Mouse (Mus musculus) MEL (cell line): ENCODE measurements around the gene Gm49387. TPM values are rescaled to one million over a fixed set of nuclear protein-coding genes. Genes with fewer than 3 reads are reported as not detected.

Source experiments
- DNase-seq: peaks from one replicate; pipeline ENCODE4 v3.0.0; 2011; ENCODE audit warnings: low read depth, low spot score
- H3K27ac ChIP-seq: 2 replicates; pipeline ENCODE4 v1.5.1; 2012; ENCODE audit warnings: low read depth, mild to moderate bottlenecking, control low read depth, low read length, moderate library complexity; ENCODE audit not compliant: control insufficient read depth
- H3K27me3 ChIP-seq, 2 experiments: fragments of 150-350 bp in 1 of 2; sonication (generic) in 1 of 2; 2 replicates each; pipeline ENCODE4 v1.6.1; 2012; ENCODE audit warnings: low read length in 2 of 2, mild to moderate bottlenecking in 2 of 2, improper control_type of control experiment in 1 of 2, moderate library complexity in 1 of 2; ENCODE audit not compliant: insufficient read depth in 2 of 2, control insufficient read depth in 1 of 2
- H3K36me3 ChIP-seq, 2 experiments: 2 replicates each; pipeline ENCODE4 v1.6.1; 2012 to 2014; ENCODE audit warnings: low read length in 2 of 2, improper control_type of control experiment in 1 of 2, inconsistent platforms in 1 of 2, mild to moderate bottlenecking in 1 of 2; ENCODE audit not compliant: insufficient read depth in 2 of 2, control insufficient read depth in 1 of 2
- H3K4me1 ChIP-seq, 2 experiments: fragments of 150-350 bp in 1 of 2; sonication (generic) in 1 of 2; 2 replicates each; pipeline ENCODE4 v1.6.1; 2012; ENCODE audit warnings: low read length in 2 of 2, improper control_type of control experiment in 1 of 2, mild to moderate bottlenecking in 1 of 2; ENCODE audit not compliant: insufficient read depth in 2 of 2, control insufficient read depth in 1 of 2
- H3K4me3 ChIP-seq, 2 experiments: fragments of 150-350 bp in 1 of 2; sonication (generic) in 1 of 2; 2 replicates each; pipeline ENCODE4 v1.5.1; 2012; ENCODE audit warnings: low read depth in 2 of 2, low read length in 2 of 2, mild to moderate bottlenecking in 2 of 2, moderate library complexity in 2 of 2, control low read depth in 1 of 2, improper control_type of control experiment in 1 of 2; ENCODE audit not compliant: control insufficient read depth in 1 of 2, insufficient read depth in 1 of 2
- H3K79me2 ChIP-seq: 2 replicates; pipeline ENCODE4 v1.6.1; 2012; ENCODE audit warnings: mild to moderate bottlenecking, low read length, moderate library complexity; ENCODE audit not compliant: control insufficient read depth, poor library complexity, insufficient read depth
- H3K9ac ChIP-seq: 2 replicates; pipeline ENCODE4 v1.6.1; 2012; ENCODE audit warnings: low read depth, mild to moderate bottlenecking, control low read depth, low read length, moderate library complexity; ENCODE audit not compliant: control insufficient read depth, poor library complexity, severe bottlenecking
- H3K9me3 ChIP-seq: fragments of 150-350 bp; sonication (generic); replicated peaks from 2 replicates; pipeline ENCODE4 v1.6.1; 2012; ENCODE audit warnings: mild to moderate bottlenecking, low read length, improper control_type of control experiment, moderate library complexity; ENCODE audit not compliant: insufficient read depth
- BHLHE40 ChIP-seq: IDR thresholded peaks from 2 replicates; pipeline ENCODE4 v1.6.1; 2012; ENCODE audit warnings: low read depth, mild to moderate bottlenecking, inconsistent platforms, low read length, improper control_type of control experiment, borderline replicate concordance
- CHD1 ChIP-seq: IDR thresholded peaks from 2 replicates; pipeline ENCODE4 v1.6.1; 2012; ENCODE audit warnings: low read depth, mild to moderate bottlenecking, inconsistent platforms, low read length, improper control_type of control experiment
- CHD2 ChIP-seq: IDR thresholded peaks from 2 replicates; pipeline ENCODE4 v1.6.1; 2011; ENCODE audit warnings: low read length, improper control_type of control experiment
- CTCF ChIP-seq, 3 experiments: IDR thresholded peaks in 2 of 3; conservative IDR thresholded peaks in 1 of 3; 2 replicates each; pipeline ENCODE4 v1.5.1; 2011 to 2012; ENCODE audit warnings: low read length in 3 of 3, low read depth in 2 of 3, mild to moderate bottlenecking in 2 of 3, improper control_type of control experiment in 1 of 3, inconsistent platforms in 1 of 3, mixed read lengths in 1 of 3, moderate library complexity in 1 of 3; ENCODE audit not compliant: control insufficient read depth in 1 of 3, insufficient read depth in 1 of 3, poor library complexity in 1 of 3, severe bottlenecking in 1 of 3
- ELF1 ChIP-seq: IDR thresholded peaks from 2 replicates; pipeline ENCODE4 v1.6.1; 2014; ENCODE audit warnings: low read depth, mild to moderate bottlenecking, inconsistent platforms, low read length, improper control_type of control experiment, moderate library complexity
- EP300 ChIP-seq, 2 experiments: IDR thresholded peaks; 2 replicates each; pipeline ENCODE4 v1.6.1; 2011; ENCODE audit warnings: improper control_type of control experiment in 2 of 2, low read length in 2 of 2, low read depth in 1 of 2, mild to moderate bottlenecking in 1 of 2
- GABPA ChIP-seq: IDR thresholded peaks from 2 replicates; pipeline ENCODE4 v1.6.1; 2012; ENCODE audit warnings: low read depth, mild to moderate bottlenecking, inconsistent platforms, low read length, improper control_type of control experiment, moderate library complexity
- GATA1 ChIP-seq: IDR thresholded peaks from 2 replicates; pipeline ENCODE4 v1.6.1; 2011; ENCODE audit warnings: low read depth, low read length, improper control_type of control experiment
- HCFC1 ChIP-seq: IDR thresholded peaks from 2 replicates; pipeline ENCODE4 v1.6.1; 2012; ENCODE audit warnings: low read depth, mild to moderate bottlenecking, inconsistent platforms, low read length, improper control_type of control experiment, moderate library complexity
- KAT2A ChIP-seq: conservative IDR thresholded peaks from 2 replicates; pipeline ENCODE4 v1.6.1; 2012; ENCODE audit warnings: low read depth, low read length, improper control_type of control experiment, inconsistent platforms
- MAFK ChIP-seq: IDR thresholded peaks from 2 replicates; pipeline ENCODE4 v1.6.1; 2011; ENCODE audit warnings: low read depth, mild to moderate bottlenecking, low read length, improper control_type of control experiment, borderline replicate concordance
- MAX ChIP-seq: IDR thresholded peaks from 2 replicates; pipeline ENCODE4 v1.6.1; 2011; ENCODE audit warnings: low read length, improper control_type of control experiment
- MAZ ChIP-seq: IDR thresholded peaks from 2 replicates; pipeline ENCODE4 v1.6.1; 2012; ENCODE audit warnings: low read depth, mild to moderate bottlenecking, inconsistent platforms, low read length, improper control_type of control experiment
- MEF2A ChIP-seq: IDR thresholded peaks from 2 replicates; pipeline ENCODE4 v1.6.1; 2014; ENCODE audit warnings: low read depth, mild to moderate bottlenecking, inconsistent platforms, low read length, improper control_type of control experiment; ENCODE audit not compliant: poor library complexity, insufficient replicate concordance, severe bottlenecking; ENCODE audit errors: extremely low read depth
- MYB ChIP-seq: IDR thresholded peaks from 2 replicates; pipeline ENCODE4 v1.6.1; 2011; ENCODE audit warnings: mild to moderate bottlenecking, low read depth, low read length, improper control_type of control experiment
- MYC ChIP-seq: IDR thresholded peaks from 2 replicates; pipeline ENCODE4 v1.6.1; 2011; ENCODE audit warnings: low read depth, mild to moderate bottlenecking, low read length, improper control_type of control experiment, moderate library complexity
- POLR2A ChIP-seq, 2 experiments: IDR thresholded peaks; 2 replicates each; pipeline ENCODE4 v1.6.1; 2011 to 2012; ENCODE audit warnings: low read length in 2 of 2, mild to moderate bottlenecking in 2 of 2, control low read depth in 1 of 2, improper control_type of control experiment in 1 of 2, low read depth in 1 of 2, moderate library complexity in 1 of 2; ENCODE audit not compliant: control insufficient read depth in 1 of 2, insufficient read depth in 1 of 2, poor library complexity in 1 of 2
- RCOR1 ChIP-seq: IDR thresholded peaks from 2 replicates; pipeline ENCODE4 v1.6.1; 2012; ENCODE audit warnings: low read depth, mild to moderate bottlenecking, inconsistent platforms, low read length, improper control_type of control experiment
- SIN3A ChIP-seq: IDR thresholded peaks from 2 replicates; pipeline ENCODE4 v1.6.1; 2012; ENCODE audit warnings: low read length, improper control_type of control experiment, inconsistent platforms
- TAL1 ChIP-seq: IDR thresholded peaks from 2 replicates; pipeline ENCODE4 v1.6.1; 2012; ENCODE audit warnings: mild to moderate bottlenecking, inconsistent platforms, low read length, moderate library complexity, mixed read lengths
- TBP ChIP-seq: IDR thresholded peaks from 2 replicates; pipeline ENCODE4 v1.8.0; 2011; ENCODE audit warnings: low read depth, low read length, improper control_type of control experiment
- UBTF ChIP-seq: IDR thresholded peaks from 2 replicates; pipeline ENCODE4 v1.6.1; 2012; ENCODE audit warnings: low read depth, mild to moderate bottlenecking, inconsistent platforms, low read length, improper control_type of control experiment, moderate library complexity, borderline replicate concordance; ENCODE audit not compliant: insufficient read depth
- USF2 ChIP-seq, 2 experiments: IDR thresholded peaks; 2 replicates each; pipeline ENCODE4 v1.6.1; 2011 to 2012; ENCODE audit warnings: improper control_type of control experiment in 2 of 2, low read length in 2 of 2, borderline replicate concordance in 1 of 2, inconsistent platforms in 1 of 2, low read depth in 1 of 2, mild to moderate bottlenecking in 1 of 2; ENCODE audit not compliant: insufficient read depth in 1 of 2
- ZC3H11A ChIP-seq: IDR thresholded peaks from 2 replicates; pipeline ENCODE4 v1.6.1; 2012; ENCODE audit warnings: low read depth, mild to moderate bottlenecking, inconsistent platforms, low read length, improper control_type of control experiment
- ZKSCAN1 ChIP-seq: IDR thresholded peaks from 2 replicates; pipeline ENCODE4 v1.6.1; 2012; ENCODE audit warnings: low read depth, mild to moderate bottlenecking, inconsistent platforms, low read length, improper control_type of control experiment, moderate library complexity
- ZMIZ1 ChIP-seq: IDR thresholded peaks from 2 replicates; pipeline ENCODE4 v1.6.1; 2012; ENCODE audit warnings: low read depth, mild to moderate bottlenecking, inconsistent platforms, low read length, improper control_type of control experiment, moderate library complexity
- ZNF384 ChIP-seq: IDR thresholded peaks from 2 replicates; pipeline ENCODE4 v1.6.1; 2012; ENCODE audit warnings: low read depth, mild to moderate bottlenecking, inconsistent platforms, low read length, improper control_type of control experiment
- polyA plus RNA-seq, 2 experiments: library from polyadenylated mRNA; stranded (reverse) in 1 of 2; unstranded in 1 of 2; fragments of >175 nt in 1 of 2; fragments of >200 nt in 1 of 2; gene quantifications; 2 replicates each; pipeline versions ENCODE4 v1.2.1 to v1.2.4; 2012; ENCODE audit warnings: low replicate concordance in 2 of 2, low read depth in 1 of 2; ENCODE audit not compliant: insufficient read length in 2 of 2, insufficient read depth in 1 of 2, missing spikeins in 1 of 2
- total RNA-seq: library from RNA; depleted of rRNA; stranded (reverse); fragments of 300-350 nt; gene quantifications from 2 replicates; pipeline ENCODE4 v1.2.3, GENCODE M21; 2012

Gene Gm49387
- total and polyA plus RNA-seq, 3 experiments = 0.14 TPM; not detected in 2

DNA sequence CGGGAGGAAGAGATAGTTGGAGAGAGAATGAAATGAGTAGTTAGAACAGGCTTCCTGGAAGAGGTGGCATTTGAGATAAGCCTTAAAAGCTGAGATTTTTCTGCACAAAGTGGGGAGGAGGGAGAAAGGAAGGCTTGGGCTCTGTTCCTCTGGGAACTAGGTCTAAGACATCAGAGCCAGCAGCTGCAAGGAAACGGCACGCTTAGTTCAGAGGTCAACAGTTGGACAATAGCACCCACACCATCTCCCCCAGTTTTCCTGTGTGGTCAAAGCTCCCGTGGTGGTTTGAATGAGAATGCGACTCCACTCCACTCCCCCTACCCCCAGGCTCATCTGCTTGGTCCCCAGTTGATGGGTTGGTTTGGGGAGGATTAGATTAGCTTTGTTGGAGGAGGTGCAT is 81.5 kb downstream of the Gm49387 start:
- Histone ChIP-seq H3K9ac (no peak overlapping the region), H3K4me1 (peaks cover 0 to 10% of the 10 kb centered on the region in 2 experiments; a peak in 2 of 4 replicates), H3K9me3 (no peaks in the 10 kb centered on the region), H3K27ac (no peak overlapping the region)
- no peak for DNase-seq
- no peak for TF ChIP-seq TAL1
- no peak for TF ChIP-seq BHLHE40
- TF ChIP-seq POLR2A (IDR thresholded peaks at IDR 0.05; ENCODE audit: control insufficient read depth in 1 of 2, insufficient read depth in 1 of 2, low read depth in 1 of 2, low read length in 2 of 2, poor library complexity in 1 of 2) = no peak
- no peak for TF ChIP-seq MAZ
- TF ChIP-seq SIN3A = no peak
- no peak for TF ChIP-seq CHD2
- no peak for TF ChIP-seq GABPA
- TF ChIP-seq ZC3H11A = no peak
- no peak for TF ChIP-seq ZNF384
- no peak for TF ChIP-seq KAT2A
- TF ChIP-seq EP300 (IDR thresholded peaks at IDR 0.05; ENCODE audit: low read depth in 1 of 2, low read length in 2 of 2) = no peak
- TF ChIP-seq TBP = no peak
- no peak for TF ChIP-seq HCFC1
- no peak for TF ChIP-seq CHD1
- TF ChIP-seq, all 39 proteins: peak for 0
- H3K27me3 ChIP-seq = no peaks in the 10 kb centered on the region; a peak in 2 of 4 replicates
- H3K4me3 ChIP-seq = no peak overlapping the region
- H3K36me3 ChIP-seq = peaks cover 0 to 4% of the 10 kb centered on the region in 2 experiments; a peak in 2 of 4 replicates
- H3K79me2 ChIP-seq = no peaks in the 10 kb centered on the region

DNA sequence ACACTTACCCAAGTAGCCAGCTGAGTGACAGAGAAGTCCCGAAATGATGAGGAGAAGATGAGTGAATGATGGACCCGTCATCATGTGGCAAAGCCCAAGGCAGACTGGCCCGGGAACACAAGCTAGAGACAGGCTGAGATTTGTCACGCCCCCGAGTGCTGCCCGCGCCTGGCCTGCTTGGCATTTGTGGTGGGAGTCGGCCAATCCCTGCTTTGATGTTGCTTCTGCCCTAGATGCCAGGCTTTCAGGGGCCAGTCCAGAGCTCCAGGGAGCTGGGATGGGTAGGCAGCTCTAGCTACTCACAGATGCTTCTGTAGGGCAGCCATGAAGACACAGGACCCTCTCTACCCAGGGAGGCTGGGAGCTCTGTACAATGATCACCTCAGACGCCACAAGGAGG is 82.9 kb downstream of the Gm49387 start:
- Histone ChIP-seq H3K9me3 (no peaks in the 10 kb centered on the region), H3K27ac (no peak overlapping the region), H3K36me3 (peaks cover 0 to 4% of the 10 kb centered on the region in 2 experiments; a peak in 2 of 4 replicates), H3K27me3 (peaks cover 0 to 3% of the 10 kb centered on the region in 2 experiments; a peak in 2 of 4 replicates), H3K4me1 (peaks cover 0 to 10% of the 10 kb centered on the region in 2 experiments; a peak in 2 of 4 replicates), H3K4me3 (no peak overlapping the region), H3K9ac (no peak overlapping the region), H3K79me2 (no peaks in the 10 kb centered on the region)
- TF ChIP-seq ZKSCAN1 (no peak), ZMIZ1 (no peak), ZC3H11A (no peak), GATA1 (no peak), USF2 (IDR thresholded peaks at IDR 0.05; ENCODE audit: borderline replicate concordance in 1 of 2, insufficient read depth in 1 of 2, low read depth in 1 of 2, low read length in 2 of 2) (no peak), CHD2 (no peak), ZNF384 (no peak), MYC (no peak), CTCF (IDR thresholded peaks at IDR 0.05 in 2 of 3, conservative IDR thresholded peaks at IDR 0.05 in 1 of 3; ENCODE audit: control insufficient read depth in 1 of 3, insufficient read depth in 1 of 3, low read depth in 2 of 3, low read length in 3 of 3, poor library complexity in 1 of 3, severe bottlenecking in 1 of 3) (no peak), ELF1 (no peak), POLR2A (IDR thresholded peaks at IDR 0.05; ENCODE audit: control insufficient read depth in 1 of 2, insufficient read depth in 1 of 2, low read depth in 1 of 2, low read length in 2 of 2, poor library complexity in 1 of 2) (no peak), MYB (no peak), UBTF (no peak), RCOR1 (no peak), TAL1 (no peak), MAFK (no peak), TBP (no peak), MAX (no peak), BHLHE40 (no peak), MEF2A (no peak)
- TF ChIP-seq, all 39 proteins: peak for 0
- no peak for DNase-seq
